Mouse (Mus musculus): Measurements from ENCODE around the gene Ap1ar. TPM values are rescaled to one million over a fixed set of nuclear protein-coding genes. Genes with fewer than 3 reads are reported as not detected.
"Not testable (repeated sequence)": the region's sequence is repeated elsewhere in the genome, so short reads cannot be mapped to it uniquely, and the experiment has no call there.

Gene Ap1ar
- polyA plus RNA-seq, 1 experiment from 2014 or later, result 73.9 TPM

DNA sequence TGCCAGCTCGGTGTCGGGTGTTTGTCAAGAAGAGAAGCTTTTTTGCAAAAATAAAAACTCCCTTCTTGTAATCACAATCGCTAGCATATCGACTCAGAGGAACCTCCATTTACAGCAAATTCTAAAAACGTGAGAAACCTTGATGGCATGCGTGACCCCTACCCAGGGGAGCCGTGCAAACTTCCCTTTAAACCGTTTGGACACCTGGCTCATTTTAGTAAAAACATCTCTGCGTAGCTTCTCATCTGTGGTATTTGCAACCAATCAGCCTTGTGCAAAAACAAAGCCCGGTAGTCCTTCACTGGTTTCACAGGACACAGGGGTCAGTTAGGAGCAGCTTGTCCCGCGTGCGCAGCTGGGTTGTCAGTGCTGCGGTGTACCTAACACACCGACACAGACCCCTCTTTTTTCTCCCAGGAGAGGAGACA lies 46.3 kb downstream of the Ap1ar start:
- no peak overlapping the region for H3K27ac ChIP-seq
- no peak for ATAC-seq (ENCODE audit: insufficient number of reproducible peaks, insufficient read depth, low FRiP score, low TSS enrichment)
- WGBS, result 2% methylated on average over 15 of the region's 15 CpGs

DNA sequence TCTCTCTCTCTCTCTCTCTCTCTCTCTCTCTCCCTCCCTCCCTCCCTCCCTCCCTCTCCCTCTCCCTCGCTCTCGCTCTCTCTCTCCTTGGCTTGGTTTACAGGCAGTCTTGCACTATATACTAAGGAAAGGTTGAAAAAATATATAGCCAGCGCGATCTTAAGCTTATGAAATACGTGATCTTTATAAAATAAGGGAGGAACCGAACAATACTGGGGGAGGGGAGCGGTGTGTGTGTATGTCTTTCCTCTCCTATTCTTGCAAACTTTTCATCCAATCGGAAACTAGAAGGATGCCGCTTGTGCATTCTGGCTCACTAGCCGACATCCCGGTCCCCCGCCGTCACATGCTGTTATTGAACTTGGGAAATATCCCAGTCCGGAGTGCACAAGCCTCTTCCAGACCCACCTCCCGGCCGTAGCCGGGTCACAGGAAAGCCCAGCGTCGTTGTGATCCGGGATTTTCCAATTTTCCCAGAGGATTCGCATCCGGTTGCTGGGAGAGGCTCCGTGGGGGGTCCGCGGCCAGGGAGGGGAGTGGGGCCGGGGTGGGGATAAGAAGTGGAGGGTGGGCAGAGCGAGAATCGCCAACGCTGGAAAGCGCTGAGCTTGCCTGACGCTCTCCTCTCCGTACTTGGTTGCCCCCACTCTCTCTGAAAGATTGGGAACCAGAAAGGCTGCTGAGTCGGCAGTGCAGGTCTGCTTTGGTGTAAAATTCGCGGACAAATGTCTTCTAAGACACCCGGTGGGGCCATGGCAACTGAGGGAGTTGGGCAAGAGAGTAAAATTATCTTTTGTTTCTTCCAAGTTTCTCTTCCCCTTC lies 46.9 kb downstream of the Ap1ar start:
- Histone ChIP-seq H3K4me2 (replicated peaks) (peak overlapping the region; percentile 99), H3K27ac (0 out of 2 replicates have a peak overlapping the region, but pooled peaks have one; percentile 11), H3K4me1 (peaks cover 11% of the 10 kb centered on the region), H3K27me3 (peaks cover 31% of the 10 kb centered on the region), H3K36me3 (no peaks in the 10 kb centered on the region), H3K9ac (peak overlapping the region; percentile 62), H3K9me3 (no peaks in the 10 kb centered on the region), H3K4me3 (peak overlapping the region; percentile 57)
- WGBS, result under 1% methylated on average over 36 of the region's 36 CpGs
- peak; percentile 53 for ATAC-seq (ENCODE audit: insufficient number of reproducible peaks, insufficient read depth, low FRiP score, low TSS enrichment)

More for the DNA sequence above, 46.3 kb downstream of the Ap1ar start:
- peaks cover 31% of the 10 kb centered on the region for H3K27me3 ChIP-seq
- H3K9me3 ChIP-seq, result no peaks in the 10 kb centered on the region
- peak overlapping the region; percentile 57 for H3K4me3 ChIP-seq
- peaks cover 11% of the 10 kb centered on the region for H3K4me1 ChIP-seq
- H3K9ac ChIP-seq, result peak overlapping the region; percentile 62; the same call in 1 of the 2 replicates
- peak overlapping the region; percentile 99 for H3K4me2 ChIP-seq (replicated peaks)
- no peaks in the 10 kb centered on the region for H3K36me3 ChIP-seq

DNA sequence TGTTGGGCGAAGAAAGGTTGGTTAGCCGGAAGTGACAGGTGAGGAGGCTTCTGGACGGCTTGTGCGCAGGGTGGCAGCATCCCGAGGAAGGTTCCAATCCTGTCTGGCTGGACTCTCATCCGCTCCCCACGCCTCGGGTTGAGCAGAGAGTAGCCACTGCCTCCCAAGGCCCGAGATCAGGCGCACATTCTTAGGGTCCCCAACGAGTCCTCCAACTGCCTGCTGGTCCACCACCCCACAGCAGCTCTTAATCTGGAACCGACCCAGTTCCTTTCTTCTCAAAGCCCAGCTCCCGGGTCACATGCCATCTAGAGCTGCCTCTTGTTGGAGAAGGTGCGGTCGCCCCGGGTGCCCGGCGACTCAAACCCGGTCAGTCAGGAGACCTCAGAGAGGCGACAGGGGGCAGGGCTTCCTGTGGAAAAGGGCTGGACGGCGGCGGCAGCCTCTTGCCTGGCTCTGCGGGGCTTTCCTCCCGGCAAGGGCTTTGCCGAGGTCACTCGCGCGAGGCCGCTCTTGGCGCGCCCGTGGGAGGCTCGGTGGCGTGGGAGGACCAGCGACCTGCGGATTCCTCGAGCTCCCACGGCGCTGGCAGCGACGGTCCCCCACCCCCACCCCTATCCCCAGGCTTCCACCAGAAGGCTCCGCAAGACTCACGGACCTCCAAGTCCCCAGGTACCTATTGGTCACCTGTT lies 47.7 kb downstream of the Ap1ar start, which contains the start of gene Tifa:
TSS of gene Tifa (plus strand) at position 306 of the 692 bp plus-strand sequence.
- H3K9me3 ChIP-seq, result no peaks in the 10 kb centered on the region
- 2% methylated on average over 37 of the region's 44 CpGs for WGBS
- peaks cover 31% of the 10 kb centered on the region for H3K27me3 ChIP-seq

DNA sequence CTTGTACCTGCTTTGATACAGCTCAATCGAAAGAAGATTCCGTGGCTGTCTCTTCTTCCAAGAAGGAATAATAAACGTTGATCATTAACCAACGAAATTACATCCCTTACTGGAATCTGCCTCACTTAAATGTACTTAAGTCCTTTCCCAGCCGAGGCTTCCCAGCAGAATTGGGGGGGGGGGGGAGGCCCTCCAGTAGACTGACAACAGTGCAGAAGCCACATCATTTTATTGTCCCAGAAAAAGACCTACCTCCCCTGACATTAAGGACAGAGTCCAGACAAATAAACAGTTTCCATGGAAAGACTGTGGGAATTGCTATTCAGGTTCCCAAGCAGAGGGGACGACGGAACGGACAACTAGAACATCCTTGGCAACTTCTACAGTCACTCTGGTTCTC lies 48.4 kb downstream of the Ap1ar start:
- Histone ChIP-seq H3K27me3 (peaks cover 31% of the 10 kb centered on the region), H3K9ac (no peak overlapping the region), H3K4me1 (peaks cover 11% of the 10 kb centered on the region), H3K4me3 (no peak overlapping the region), H3K27ac (no peak overlapping the region), H3K36me3 (no peaks in the 10 kb centered on the region), H3K4me2 (replicated peaks) (peak overlapping the region; percentile 99; the same call in 1 of the 2 replicates), H3K9me3 (no peaks in the 10 kb centered on the region)
- no peak for ATAC-seq (ENCODE audit: insufficient number of reproducible peaks, insufficient read depth, low FRiP score, low TSS enrichment)
- 18% methylated on average over 8 of the region's 8 CpGs for WGBS

More for the DNA sequence above, 47.7 kb downstream of the Ap1ar start, which contains the start of gene Tifa:
- Histone ChIP-seq H3K9ac (peak within 1 kb of the TSS; percentile 62), H3K4me2 (replicated peaks) (peak within 1 kb of the TSS; percentile 99), H3K27ac (0 out of 2 replicates have a peak within 1 kb of the TSS, but pooled peaks have one; percentile 11), H3K4me3 (peak within 1 kb of the TSS; percentile 57), H3K4me1 (peaks cover 11% of the 10 kb centered on the region), H3K36me3 (no peaks in the 10 kb centered on the region)
- ATAC-seq (ENCODE audit: insufficient number of reproducible peaks, insufficient read depth, low FRiP score, low TSS enrichment), result peak; percentile 50; the same call in 1 of the 2 replicates

DNA sequence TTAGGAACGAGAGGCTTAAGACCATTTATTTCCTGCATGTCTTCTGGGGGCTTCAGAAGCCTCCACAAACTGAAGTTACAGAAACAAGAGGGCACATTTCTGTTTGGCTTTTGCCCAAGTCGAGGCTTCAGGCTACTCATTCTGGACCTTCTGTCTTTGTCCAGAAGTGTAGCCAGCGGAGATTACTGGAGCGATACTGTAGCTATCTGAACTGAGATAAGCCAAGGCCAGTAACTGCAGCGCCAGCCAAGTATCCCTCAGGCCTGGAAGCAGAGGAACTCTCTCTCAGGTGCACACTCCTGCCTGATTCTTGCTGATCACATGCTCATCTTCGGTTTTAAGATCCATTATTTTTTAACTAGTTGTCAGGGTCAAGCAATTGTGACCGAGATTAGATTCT lies 49.3 kb downstream of the Ap1ar start:
- Histone ChIP-seq H3K9me3 (no peaks in the 10 kb centered on the region), H3K9ac (no peak overlapping the region), H3K27ac (no peak overlapping the region), H3K27me3 (peaks cover 31% of the 10 kb centered on the region), H3K36me3 (no peaks in the 10 kb centered on the region), H3K4me2 (replicated peaks) (no peak overlapping the region), H3K4me1 (peaks cover 11% of the 10 kb centered on the region), H3K4me3 (no peak overlapping the region)
- ATAC-seq (ENCODE audit: insufficient number of reproducible peaks, insufficient read depth, low FRiP score, low TSS enrichment), result no peak
- WGBS, result 39% methylated on average over 7 of the region's 7 CpGs

DNA sequence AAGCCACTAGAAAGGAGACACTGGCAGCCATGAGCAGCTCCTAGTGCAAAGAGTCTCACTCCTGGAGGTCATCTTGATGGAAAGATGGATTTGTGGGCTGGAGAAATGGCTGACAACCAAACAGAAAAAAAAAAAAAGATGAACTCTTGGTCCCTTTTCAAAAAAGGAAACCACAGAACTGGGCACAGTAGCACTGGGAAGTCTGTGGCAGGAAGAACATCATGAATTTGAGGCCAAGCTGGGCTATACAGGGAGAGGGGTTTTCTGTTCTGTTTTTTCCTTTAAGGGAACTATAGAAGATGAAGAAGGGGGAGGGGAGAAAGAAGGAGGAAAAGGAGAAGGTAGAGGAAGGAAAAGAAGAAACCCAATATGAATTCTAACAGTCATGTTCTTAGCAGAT lies 50.3 kb downstream of the Ap1ar start:
- H3K9me3 ChIP-seq, result no peaks in the 10 kb centered on the region
- ATAC-seq (ENCODE audit: insufficient number of reproducible peaks, insufficient read depth, low FRiP score, low TSS enrichment), result no peak
- H3K4me1 ChIP-seq, result peaks cover 11% of the 10 kb centered on the region
- H3K4me3 ChIP-seq, result no peak overlapping the region
- no peak overlapping the region for H3K4me2 ChIP-seq (replicated peaks)
- no peaks in the 10 kb centered on the region for H3K36me3 ChIP-seq
- no peak overlapping the region for H3K27ac ChIP-seq
- no peak overlapping the region for H3K9ac ChIP-seq
- peaks cover 31% of the 10 kb centered on the region for H3K27me3 ChIP-seq

DNA sequence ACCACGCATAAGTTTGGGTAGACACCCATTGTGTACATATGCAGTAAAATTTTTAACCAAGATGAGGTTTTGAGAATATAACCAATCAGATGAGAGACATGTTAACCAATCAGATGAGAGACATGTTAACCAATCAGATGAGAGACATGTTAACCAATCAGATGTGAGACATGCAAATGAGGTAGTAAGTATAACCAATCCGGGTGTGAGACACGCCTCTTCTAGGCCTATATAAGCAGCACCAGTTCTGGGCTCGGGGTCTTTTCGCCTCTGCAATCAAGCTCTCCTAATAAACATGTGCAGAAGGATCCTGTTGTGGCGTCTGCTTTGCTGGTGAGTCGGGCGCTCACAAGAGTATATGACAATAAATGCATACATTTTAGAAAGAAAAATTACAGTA lies 53.6 kb downstream of the Ap1ar start:
- not testable (repeated sequence) for ATAC-seq (ENCODE audit: insufficient number of reproducible peaks, insufficient read depth, low FRiP score, low TSS enrichment); H3K4me3 ChIP-seq; H3K9me3 ChIP-seq; H3K27ac ChIP-seq; H3K36me3 ChIP-seq; H3K4me2 ChIP-seq (replicated peaks); H3K9ac ChIP-seq; H3K4me1 ChIP-seq
- WGBS, result 95% methylated on average over 8 of the region's 8 CpGs
- peaks cover 17% of the 10 kb centered on the region for H3K27me3 ChIP-seq

DNA sequence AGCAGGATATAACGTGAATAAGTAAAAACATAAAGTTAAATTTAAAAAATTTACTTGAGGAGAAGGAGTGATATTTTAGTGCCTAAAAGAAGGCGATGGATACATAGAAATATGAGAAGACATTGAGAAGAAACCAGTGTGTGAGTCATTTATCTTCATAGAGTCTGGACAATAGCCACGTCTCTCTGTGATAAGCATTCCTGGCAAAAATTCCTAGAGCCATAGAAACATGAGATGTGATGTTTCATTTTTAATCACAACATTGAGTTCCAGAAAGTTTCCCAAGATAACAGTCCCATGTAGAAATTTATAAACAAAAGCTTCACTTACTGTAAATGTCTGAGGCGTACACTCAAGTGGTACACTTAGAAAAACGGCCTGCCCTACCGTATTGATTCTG lies 54.4 kb downstream of the Ap1ar start:
- Histone ChIP-seq H3K4me1 (no peaks in the 10 kb centered on the region), H3K27me3 (peaks cover 9% of the 10 kb centered on the region), H3K36me3 (no peaks in the 10 kb centered on the region), H3K9me3 (no peaks in the 10 kb centered on the region), H3K4me2 (replicated peaks) (no peak overlapping the region), H3K4me3 (no peak overlapping the region), H3K27ac (no peak overlapping the region), H3K9ac (no peak overlapping the region)
- 87% methylated on average over 6 of the region's 6 CpGs for WGBS
- ATAC-seq (ENCODE audit: insufficient number of reproducible peaks, insufficient read depth, low FRiP score, low TSS enrichment), result no peak

DNA sequence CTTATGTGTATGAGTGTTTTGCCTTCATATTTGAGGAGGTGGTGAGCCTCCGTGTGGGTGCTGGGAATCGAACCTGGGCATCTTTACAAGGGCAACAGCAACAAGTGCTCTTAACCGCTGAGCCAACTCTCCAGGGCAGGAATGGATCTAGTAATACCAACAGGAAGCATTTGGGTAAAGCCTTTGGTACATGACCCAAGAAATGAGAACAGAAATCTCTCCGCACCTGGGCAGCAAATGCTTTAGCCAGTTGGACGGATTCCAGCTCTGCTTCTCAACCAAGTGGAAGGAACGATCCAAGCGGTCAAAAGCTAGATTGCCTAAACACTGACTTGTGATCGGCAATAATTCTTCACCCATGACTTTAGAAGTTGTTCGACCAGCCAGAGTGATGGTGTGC lies 56.4 kb downstream of the Ap1ar start:
- Histone ChIP-seq H3K9me3 (no peaks in the 10 kb centered on the region), H3K4me3 (no peak overlapping the region), H3K4me1 (no peaks in the 10 kb centered on the region), H3K27me3 (no peaks in the 10 kb centered on the region), H3K9ac (no peak overlapping the region), H3K4me2 (replicated peaks) (no peak overlapping the region), H3K36me3 (no peaks in the 10 kb centered on the region), H3K27ac (no peak overlapping the region)
- WGBS, result 93% methylated on average over 9 of the region's 9 CpGs
- ATAC-seq (ENCODE audit: insufficient number of reproducible peaks, insufficient read depth, low FRiP score, low TSS enrichment), result no peak

DNA sequence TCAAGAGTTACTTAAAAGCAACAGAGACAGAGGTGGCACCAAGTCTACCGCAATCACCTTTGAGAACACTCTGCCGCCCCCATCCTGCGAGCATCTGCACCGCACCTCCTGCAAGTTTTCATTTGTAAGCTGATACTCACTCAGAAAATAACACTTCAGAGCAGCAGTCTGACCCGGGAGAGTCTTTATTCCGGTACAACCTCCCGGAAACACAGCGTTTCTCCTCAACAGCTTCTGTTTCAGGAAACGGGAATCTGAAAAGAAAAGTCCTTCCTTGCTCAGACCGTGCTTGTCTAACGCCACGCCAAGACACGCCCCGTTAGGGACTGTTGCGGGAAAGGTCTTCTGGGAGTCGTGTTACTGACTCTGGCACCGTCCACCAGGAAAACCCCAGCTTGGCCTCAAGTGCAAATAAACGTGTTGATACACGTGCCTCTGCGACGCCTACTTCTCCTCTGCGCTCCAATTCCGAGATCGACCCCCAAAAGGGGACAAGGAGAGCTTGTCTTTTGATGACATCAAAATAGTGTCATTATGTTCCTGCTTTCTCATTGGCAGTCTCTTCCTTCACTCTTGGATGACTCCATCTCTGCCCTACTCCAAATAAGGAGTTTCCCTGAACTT lies 57.2 kb downstream of the Ap1ar start, which contains the start of gene Alpk1:
TSS of gene Alpk1 (minus strand) at position 507 of the 624 bp plus-strand sequence.
- Histone ChIP-seq H3K27ac (0 out of 2 replicates have a peak within 1 kb of the TSS, but pooled peaks have one; percentile 23), H3K27me3 (no peaks in the 10 kb centered on the region), H3K4me2 (replicated peaks) (peak within 1 kb of the TSS; percentile 63), H3K4me1 (no peaks in the 10 kb centered on the region), H3K36me3 (no peaks in the 10 kb centered on the region), H3K9me3 (no peaks in the 10 kb centered on the region), H3K9ac (no peak within 1 kb of the TSS), H3K4me3 (peak within 1 kb of the TSS; percentile 43)
- WGBS, result under 1% methylated on average over 24 of the region's 24 CpGs
- 0 out of 2 replicates have a peak, but pooled peaks have one; percentile 64 for ATAC-seq (ENCODE audit: insufficient number of reproducible peaks, insufficient read depth, low FRiP score, low TSS enrichment)

DNA sequence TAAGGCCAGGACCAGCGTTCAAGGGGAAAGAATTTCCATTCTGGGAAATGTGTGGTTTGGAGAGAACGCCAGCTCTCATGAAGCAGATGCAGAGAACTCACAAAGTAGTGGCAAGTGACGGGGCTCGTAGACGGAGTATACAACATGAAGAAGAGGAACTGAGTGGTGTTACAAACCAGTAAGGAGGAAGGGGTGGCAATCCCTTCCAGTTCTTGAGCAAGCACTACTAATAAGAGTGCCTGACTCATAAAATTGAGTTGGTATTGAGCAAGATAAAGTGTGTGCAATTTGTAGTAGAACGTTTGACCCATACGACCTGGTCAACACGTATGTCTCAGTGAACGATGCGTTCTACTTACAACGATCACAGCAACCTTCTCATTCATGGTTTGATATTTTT lies 68.2 kb downstream of the Ap1ar start:
- no peak overlapping the region for H3K27ac ChIP-seq
- no peak overlapping the region for H3K9ac ChIP-seq
- H3K4me2 ChIP-seq (replicated peaks), result no peak overlapping the region
- H3K4me3 ChIP-seq, result no peak overlapping the region
- no peaks in the 10 kb centered on the region for H3K9me3 ChIP-seq
- no peaks in the 10 kb centered on the region for H3K27me3 ChIP-seq
- no peaks in the 10 kb centered on the region for H3K4me1 ChIP-seq
- no peak for ATAC-seq (ENCODE audit: insufficient number of reproducible peaks, insufficient read depth, low FRiP score, low TSS enrichment)
- WGBS, result 88% methylated on average over 11 of the region's 11 CpGs
- H3K36me3 ChIP-seq, result no peaks in the 10 kb centered on the region

All from embryonic facial prominence, embryonic 12.5 days (tissue).